19 mouse cellular contexts compared by ENCODE assay signal in genomic region chr2:59691112-59691511, GRCm38 (mm10).
DNase-seq lines count a peak whose midpoint lies in the region; ATAC-seq and TF ChIP-seq lines count a peak whose summit lies in the region.
"Had no signal": no experiment of that assay in that cellular context is flagged by ENCODE, and none has a peak within 500 bp of the region (broad histone marks: within the 10 kb centered on the region; RNA-seq: fewer than 3 reads in every experiment).

No protein-coding gene starts in this region.

- 49% methylated on average over 4 of the region's 4 CpGs for WGBS in liver, adult 2 months

- H3K9ac ChIP-seq in liver, adult 2 months (ENCODE audit: low read depth, low read length) = no peak overlapping the region; the same call in 1 of the 2 replicates
- H3K9ac ChIP-seq: forebrain, embryonic 13.5 days; heart, embryonic 13.5 days; liver, embryonic 12.5 days; lung, embryonic 15.5 days; midbrain, embryonic 15.5 days had no signal

- H3K27ac ChIP-seq in liver, adult 2 months (replicated peaks; ENCODE audit: insufficient read depth, low read depth, low read length) = 0 out of 2 replicates have a peak overlapping the region, but pooled peaks have one; percentile 26
- H3K27ac ChIP-seq: forebrain, embryonic 13.5 days; heart, embryonic 13.5 days; hindbrain, embryonic 10.5 days; left cerebral cortex, adult 2 months; liver, embryonic 12.5 days; lung, embryonic 15.5 days; midbrain, embryonic 15.5 days had no signal

- H3K4me3 ChIP-seq in liver, adult 2 months (ENCODE audit: insufficient read depth, low read depth, low read length) = no peak overlapping the region
- H3K4me3 ChIP-seq: forebrain, embryonic 13.5 days; heart, embryonic 13.5 days; hindbrain, embryonic 10.5 days; left cerebral cortex, adult 2 months; liver, embryonic 12.5 days; lung, embryonic 15.5 days; midbrain, embryonic 15.5 days had no signal

- 0 out of 2 replicates have a peak, but pooled peaks cover 2% of the 10 kb centered on the region for H3K4me1 ChIP-seq in liver, adult 2 months (ENCODE audit: control insufficient read depth, insufficient read depth, low read length)
- H3K4me1 ChIP-seq: midbrain, embryonic 15.5 days had no signal

- H3K27me3 ChIP-seq in liver, adult 2 months (ENCODE audit: control insufficient read depth, insufficient read depth, low read length) = no peaks in the 10 kb centered on the region
- H3K27me3 ChIP-seq: forebrain, embryonic 13.5 days; heart, embryonic 13.5 days; liver, embryonic 12.5 days; lung, embryonic 15.5 days; midbrain, embryonic 15.5 days had no signal

- H3K36me3 ChIP-seq in liver, adult 2 months (ENCODE audit: control insufficient read depth, insufficient read depth, low read length) = no peaks in the 10 kb centered on the region
- H3K36me3 ChIP-seq: heart, embryonic 13.5 days; hindbrain, embryonic 10.5 days; liver, embryonic 12.5 days; lung, embryonic 15.5 days; midbrain, embryonic 15.5 days had no signal

- TF ChIP-seq CTCF in liver, adult 2 months (IDR thresholded peaks at IDR 0.05; ENCODE audit: low read depth, low read length) = no peak

- peaks cover 8% of the 10 kb centered on the region; the same call in 1 of the 2 replicates for H3K79me2 ChIP-seq in liver, adult 2 months (ENCODE audit: control insufficient read depth, insufficient read depth, low read length)

- peak; percentile 15 for DNase-seq in liver, adult 2 months (ENCODE audit: extremely low read depth, low read depth, low spot score)
- no peak for DNase-seq in liver
- peak; percentile 58 for DNase-seq in kidney, adult 18-20 months
- DNase-seq in kidney, postnatal 10 days = peak; percentile 54
- peak; percentile 84 for DNase-seq in yolk sac, embryonic 10.5 days (ENCODE audit: low spot score)
- DNase-seq in lung, postnatal 4 days = no peak
- DNase-seq in left cerebral cortex, adult 9 months (ENCODE audit: low spot score in 2 of 2) = no peak
- DNase-seq: adrenal gland, adult 8-10 months; cerebellum, adult 11 months; cerebellum, postnatal 36 days; thymus, postnatal 4 days had no signal

- TF ChIP-seq POLR2A in liver, adult 2 months (IDR thresholded peaks at IDR 0.05; ENCODE audit: extremely low read depth, insufficient read depth, low read length) = no peak

- no peak for ATAC-seq in erythroid progenitor cell, adult 5-6 weeks (replicated peaks; ENCODE audit: low FRiP score, poor library complexity, severe bottlenecking)
- ATAC-seq: forebrain, embryonic 13.5 days; liver, embryonic 12.5 days; midbrain, embryonic 15.5 days had no signal

Comparison
In these comparisons a context has a peak if more than half of its experiments do, and no peak if none do; other contexts are left out.
1. DNase-seq: peak in liver, adult 2 months (single experiment), kidney, adult 18-20 months (single experiment), kidney, postnatal 10 days (single experiment) and yolk sac, embryonic 10.5 days (single experiment); none in liver (single experiment), lung, postnatal 4 days (0 of 2) and left cerebral cortex, adult 9 months (0 of 2).